Mouse (Mus musculus) bone marrow, adult 2 months (tissue): Measurements from ENCODE around the gene Crabp2.

ENCODE experiments used
- CTCF ChIP-seq: fragments of 200-500 bp; IDR thresholded peaks from 2 replicates; pipeline ENCODE4 v1.5.1; 2011; ENCODE audit warnings: low read length, control low read depth; ENCODE audit not compliant: control insufficient read depth, insufficient read depth
- POLR2A ChIP-seq: fragments of 200-500 bp; IDR thresholded peaks from 2 replicates; pipeline ENCODE4 v1.6.1; 2011; ENCODE audit warnings: low read depth, mild to moderate bottlenecking, control low read depth, low read length, borderline replicate concordance; ENCODE audit not compliant: control insufficient read depth

DNA sequence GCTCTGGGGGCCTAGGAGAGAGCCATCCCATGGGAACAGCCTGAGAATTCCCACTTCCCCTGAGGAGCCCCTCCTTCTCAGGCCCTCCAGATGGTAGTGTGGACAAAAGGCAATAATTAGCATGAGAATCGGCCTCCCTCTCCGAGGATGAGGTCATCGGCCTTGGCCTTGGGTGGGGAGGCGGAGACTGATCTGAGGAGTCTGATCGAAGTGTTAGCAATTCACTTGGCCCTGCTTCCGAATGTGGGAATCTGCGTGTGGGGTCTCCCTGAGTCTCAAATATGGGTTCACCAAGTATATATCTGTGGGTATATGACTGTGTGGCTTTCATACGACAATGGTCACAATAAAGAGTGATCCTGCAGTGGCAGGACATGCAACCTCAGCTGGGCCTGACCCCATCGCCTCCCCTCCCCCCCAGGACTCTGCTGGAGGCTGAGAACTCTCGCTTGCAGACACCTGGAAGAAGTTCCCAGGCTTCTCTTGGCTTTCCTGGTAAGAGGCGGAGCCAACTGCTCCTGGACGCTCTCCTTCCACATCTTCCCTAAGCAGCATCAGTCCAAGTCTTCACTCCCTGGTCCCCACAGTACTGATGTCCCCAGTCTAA is 26.0 kb downstream of the Crabp2 start:
- no peak for TF ChIP-seq CTCF
- TF ChIP-seq POLR2A = no peak
